Mouse (Mus musculus) intestine, embryonic 15.5 days (tissue): Measurements from ENCODE around the gene Tmem144. TPM values are rescaled to one million over a fixed set of nuclear protein-coding genes. Genes with fewer than 3 reads are reported as not detected.
A peak's percentile ranks its signal among the peaks of the same experiment; 100 is the strongest.

Experiments
- ATAC-seq: fragments of 200-750 bp; cut with Nextera tagmentation; 2 replicates; pipeline ENCODE4 v1.8.0; 2017; ENCODE audit warnings: moderate TSS enrichment, moderate library complexity
- H3K27ac ChIP-seq: fragments of 300-500 bp; sonication (generic); 2 replicates; pipeline ENCODE4 v1.5.1; 2015; ENCODE audit warnings: mild to moderate bottlenecking, inconsistent platforms
- H3K27me3 ChIP-seq: fragments of 300-500 bp; sonication (generic); replicated peaks from 2 replicates; pipeline ENCODE4 v1.6.1; 2015; ENCODE audit warnings: inconsistent platforms
- H3K36me3 ChIP-seq: fragments of 300-500 bp; sonication (generic); 2 replicates; pipeline ENCODE4 v1.6.1; 2015; ENCODE audit warnings: inconsistent platforms
- H3K4me1 ChIP-seq: fragments of 300-500 bp; sonication (generic); replicated peaks from 2 replicates; pipeline ENCODE4 v1.6.1; 2015; ENCODE audit warnings: inconsistent platforms
- H3K4me2 ChIP-seq: fragments of 300-500 bp; sonication (generic); replicated peaks from 2 replicates; pipeline ENCODE4 v1.6.1; 2015; ENCODE audit warnings: mild to moderate bottlenecking, inconsistent platforms
- H3K4me3 ChIP-seq: fragments of 300-500 bp; sonication (generic); replicated peaks from 2 replicates; pipeline ENCODE4 v1.5.1; 2015; ENCODE audit warnings: inconsistent platforms
- H3K9ac ChIP-seq: fragments of 300-500 bp; sonication (generic); 2 replicates; pipeline ENCODE4 v1.6.1; 2015; ENCODE audit warnings: inconsistent platforms
- H3K9me3 ChIP-seq: fragments of 300-500 bp; sonication (generic); 2 replicates; pipeline ENCODE4 v1.6.1; 2016; ENCODE audit warnings: inconsistent platforms
- WGBS: fragments of 180-500 bp; shearing (Covaris S2); methylation state at CpG from one replicate; pipeline ENCODE4 v1.1.7; 2015; 5-methylcytosine and 5-hydroxymethylcytosine counted together
- polyA plus RNA-seq: library from polyadenylated mRNA; unstranded; fragments of >200 nt; fragmentation: Nextera tagmentation; extraction: Ambion mirVana; gene quantifications from 2 replicates; pipeline ENCODE4 v1.2.1, GENCODE M21; 2015

Gene Tmem144
- polyA plus RNA-seq, 1 experiment from 2014 or later: 10.6 TPM

DNA sequence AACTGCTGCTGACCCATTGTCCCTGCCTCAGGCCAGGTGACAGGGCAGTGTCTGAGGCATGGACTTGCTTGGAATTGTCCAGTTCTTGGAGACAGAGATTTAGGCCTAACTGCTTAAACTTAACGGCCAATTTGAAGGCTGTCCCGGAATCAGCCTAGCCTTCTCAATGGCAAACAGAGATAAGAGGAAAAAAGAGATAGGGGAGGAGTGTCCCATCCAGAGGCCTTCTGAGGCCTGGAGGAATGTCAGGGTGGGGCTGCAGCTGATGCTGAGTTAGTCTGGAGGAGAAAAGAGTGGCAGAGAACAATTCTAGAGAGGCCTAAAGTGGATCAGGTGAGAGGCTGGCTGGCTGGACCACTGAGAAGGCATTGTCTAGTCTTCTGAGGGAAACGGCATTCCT, 465 bp downstream of the Tmem144 start:
- Histone ChIP-seq H3K27me3 (no peaks in the 10 kb centered on the region), H3K36me3 (no peaks in the 10 kb centered on the region), H3K4me3 (no peak overlapping the region), H3K4me1 (peaks cover 6% of the 10 kb centered on the region; the same call in 1 of the 2 replicates), H3K9ac (no peak overlapping the region), H3K27ac (peak overlapping the region; percentile 27), H3K9me3 (no peaks in the 10 kb centered on the region), H3K4me2 (no peak overlapping the region)
- WGBS: 45% methylated on average over 3 of the region's 3 CpGs
- peak; percentile 52 for ATAC-seq

DNA sequence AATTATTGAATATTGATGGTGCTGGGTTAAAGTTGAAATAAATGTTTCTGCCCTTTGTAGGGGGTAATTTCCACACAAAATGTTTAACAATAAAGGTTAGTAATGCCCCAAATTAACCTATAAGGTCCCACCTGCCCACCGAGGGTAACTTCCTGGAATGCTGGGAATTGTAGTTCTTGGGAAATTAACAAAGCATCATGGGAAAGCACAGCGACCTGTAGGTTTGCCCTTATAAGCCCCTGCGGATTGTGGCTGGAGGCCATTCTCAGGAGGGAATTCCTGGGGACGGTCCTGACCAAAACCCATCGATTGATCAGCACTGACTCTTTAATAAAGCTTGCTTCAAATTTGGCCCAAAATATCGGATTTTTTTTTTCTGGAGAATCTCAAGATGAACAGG, 1.9 kb downstream of the Tmem144 start:
- Histone ChIP-seq H3K27me3 (no peaks in the 10 kb centered on the region), H3K36me3 (no peaks in the 10 kb centered on the region), H3K9ac (no peak overlapping the region), H3K9me3 (no peaks in the 10 kb centered on the region), H3K27ac (no peak overlapping the region), H3K4me1 (peaks cover 6% of the 10 kb centered on the region; the same call in 1 of the 2 replicates), H3K4me2 (no peak overlapping the region), H3K4me3 (no peak overlapping the region)
- 46% methylated on average over 6 of the region's 6 CpGs for WGBS
- ATAC-seq: no peak

GRCm38 (mm10) chr3:79849621-79850020, 3.0 kb downstream of the Tmem144 start:
- H3K4me1 ChIP-seq: peaks cover 6% of the 10 kb centered on the region; the same call in 1 of the 2 replicates
- no peak overlapping the region for H3K4me2 ChIP-seq
- no peak overlapping the region for H3K9ac ChIP-seq
- H3K9me3 ChIP-seq: no peaks in the 10 kb centered on the region
- H3K27me3 ChIP-seq: no peaks in the 10 kb centered on the region
- no peaks in the 10 kb centered on the region for H3K36me3 ChIP-seq
- peak overlapping the region; percentile 69 for H3K27ac ChIP-seq
- 66% methylated on average over 2 of the region's 2 CpGs for WGBS
- ATAC-seq: peak; percentile 88
- H3K4me3 ChIP-seq: no peak overlapping the region

GRCm38 (mm10) chr3:79848841-79849240, 3.7 kb downstream of the Tmem144 start:
- Histone ChIP-seq H3K36me3 (no peaks in the 10 kb centered on the region), H3K27me3 (no peaks in the 10 kb centered on the region), H3K4me2 (no peak overlapping the region), H3K27ac (no peak overlapping the region), H3K4me3 (no peak overlapping the region), H3K9me3 (no peaks in the 10 kb centered on the region), H3K9ac (no peak overlapping the region), H3K4me1 (peaks cover 6% of the 10 kb centered on the region; the same call in 1 of the 2 replicates)
- ATAC-seq: 0 out of 2 replicates have a peak, but pooled peaks have one; percentile 8
- WGBS: 43% methylated on average over 4 of the region's 4 CpGs

- ATAC-seq: no peak
- H3K4me3 ChIP-seq: no peak overlapping the region
- H3K9ac ChIP-seq: no peak overlapping the region
- H3K4me2 ChIP-seq: no peak overlapping the region
- no peaks in the 10 kb centered on the region for H3K9me3 ChIP-seq
- no peaks in the 10 kb centered on the region for H3K4me1 ChIP-seq
- no peak overlapping the region for H3K27ac ChIP-seq
- no peaks in the 10 kb centered on the region for H3K27me3 ChIP-seq
- H3K36me3 ChIP-seq: no peaks in the 10 kb centered on the region
- 78% methylated on average over 5 of the region's 5 CpGs for WGBS
Measured at GRCm38 (mm10) chr3:79846633-79847032, 5.9 kb downstream of the Tmem144 start.

DNA sequence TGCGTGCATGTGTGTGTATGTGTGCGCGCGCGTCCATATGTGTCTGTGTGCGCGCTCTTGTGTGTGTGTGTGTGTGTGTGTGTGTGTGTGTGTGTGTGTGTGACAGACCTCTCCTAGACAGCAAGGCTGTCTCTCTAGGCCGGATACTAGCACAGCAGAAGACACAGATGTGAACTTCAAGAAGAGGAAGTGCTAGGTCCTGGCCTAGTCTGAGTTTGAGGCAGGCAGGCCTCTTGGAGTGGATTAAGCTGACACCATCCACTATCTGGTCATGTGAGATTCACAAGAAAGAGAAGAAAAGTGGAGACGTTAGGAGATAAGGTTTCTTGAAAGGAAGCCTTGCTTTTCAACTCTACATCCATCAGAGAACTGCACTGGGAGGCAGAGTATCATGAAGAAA, 8.6 kb downstream of the Tmem144 start:
- H3K9me3 ChIP-seq: no peaks in the 10 kb centered on the region
- H3K9ac ChIP-seq: no peak overlapping the region
- no peak overlapping the region for H3K27ac ChIP-seq
- H3K36me3 ChIP-seq: no peaks in the 10 kb centered on the region
- no peak overlapping the region for H3K4me3 ChIP-seq
- no peak overlapping the region for H3K4me2 ChIP-seq
- no peak for ATAC-seq
- no peaks in the 10 kb centered on the region for H3K4me1 ChIP-seq
- H3K27me3 ChIP-seq: no peaks in the 10 kb centered on the region
- 80% methylated on average over 9 of the region's 9 CpGs for WGBS

GRCm38 (mm10) chr3:79842616-79843016, 10.0 kb downstream of the Tmem144 start:
- peak overlapping the region; percentile 50 for H3K4me3 ChIP-seq
- ATAC-seq: peak; percentile 93
- no peaks in the 10 kb centered on the region for H3K4me1 ChIP-seq
- H3K27ac ChIP-seq: peak overlapping the region; percentile 86
- H3K4me2 ChIP-seq: peak overlapping the region; percentile 81
- H3K27me3 ChIP-seq: no peaks in the 10 kb centered on the region
- H3K9ac ChIP-seq: peak overlapping the region; percentile 62
- no peaks in the 10 kb centered on the region for H3K9me3 ChIP-seq
- under 1% methylated on average over 19 of the region's 19 CpGs for WGBS
- no peaks in the 10 kb centered on the region for H3K36me3 ChIP-seq

DNA sequence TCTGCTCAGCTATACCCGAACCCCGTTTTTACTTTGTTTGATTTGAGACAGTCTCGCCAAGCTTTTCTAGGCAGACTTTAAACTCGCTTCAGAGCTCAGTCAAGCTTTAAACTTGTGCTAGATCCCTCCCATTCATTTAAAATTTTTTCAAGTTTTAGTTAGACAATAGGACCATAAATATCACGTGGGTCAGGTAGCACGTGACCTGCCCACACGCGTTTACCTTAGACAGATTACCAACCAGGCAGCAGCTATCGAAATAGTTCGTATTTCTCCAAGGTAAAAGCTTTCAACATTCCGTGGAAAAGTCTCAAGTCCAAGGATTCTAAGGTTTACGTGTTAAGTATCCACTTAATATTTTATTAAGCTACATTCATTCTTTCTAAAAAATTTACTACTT, 10.4 kb downstream of the Tmem144 start:
- peak overlapping the region; percentile 81 for H3K4me2 ChIP-seq
- H3K9ac ChIP-seq: peak overlapping the region; percentile 62; the same call in 1 of the 2 replicates
- peak overlapping the region; percentile 86 for H3K27ac ChIP-seq
- peak overlapping the region; percentile 50 for H3K4me3 ChIP-seq
- WGBS: 4% methylated on average over 12 of the region's 12 CpGs
- H3K27me3 ChIP-seq: no peaks in the 10 kb centered on the region
- H3K4me1 ChIP-seq: no peaks in the 10 kb centered on the region
- no peaks in the 10 kb centered on the region for H3K9me3 ChIP-seq
- no peaks in the 10 kb centered on the region for H3K36me3 ChIP-seq
- ATAC-seq: peak; percentile 85

GRCm38 (mm10) chr3:79841475-79841874, 11.1 kb downstream of the Tmem144 start:
- Histone ChIP-seq H3K9me3 (no peaks in the 10 kb centered on the region), H3K27ac (no peak overlapping the region), H3K4me2 (peak overlapping the region; percentile 81), H3K4me1 (no peaks in the 10 kb centered on the region), H3K36me3 (no peaks in the 10 kb centered on the region), H3K27me3 (no peaks in the 10 kb centered on the region), H3K9ac (no peak overlapping the region), H3K4me3 (peak overlapping the region; percentile 50)
- 53% methylated on average over 6 of the region's 6 CpGs for WGBS
- ATAC-seq: peak; percentile 25

DNA sequence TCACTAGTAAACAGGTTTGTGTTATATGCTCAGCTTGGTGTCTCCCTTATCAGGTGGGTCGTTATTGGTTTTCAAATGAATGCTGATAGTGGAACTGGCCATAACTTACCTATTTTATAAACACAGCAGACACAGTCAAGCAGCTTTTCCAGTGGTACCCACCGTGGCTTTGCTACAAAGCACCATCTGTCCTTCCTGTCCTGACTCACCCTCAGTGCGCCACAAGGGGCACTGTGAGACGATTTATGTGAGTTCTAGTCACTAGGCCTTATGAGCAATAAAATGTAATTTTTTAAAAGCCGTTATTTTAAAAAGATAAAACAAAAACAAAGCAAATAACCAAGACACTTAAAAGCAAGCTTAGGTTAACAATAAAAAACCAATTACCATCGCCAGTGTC, 13.8 kb downstream of the Tmem144 start:
- Histone ChIP-seq H3K9ac (no peak overlapping the region), H3K27ac (no peak overlapping the region), H3K4me2 (no peak overlapping the region), H3K9me3 (no peaks in the 10 kb centered on the region), H3K4me1 (no peaks in the 10 kb centered on the region), H3K4me3 (no peak overlapping the region), H3K27me3 (no peaks in the 10 kb centered on the region), H3K36me3 (no peaks in the 10 kb centered on the region)
- ATAC-seq: no peak
- WGBS: 51% methylated on average over 6 of the region's 6 CpGs

- no peaks in the 10 kb centered on the region for H3K4me1 ChIP-seq
- ATAC-seq: no peak
- no peaks in the 10 kb centered on the region for H3K36me3 ChIP-seq
- H3K27me3 ChIP-seq: no peaks in the 10 kb centered on the region
- no peak overlapping the region for H3K4me2 ChIP-seq
- H3K9me3 ChIP-seq: no peaks in the 10 kb centered on the region
- no peak overlapping the region for H3K27ac ChIP-seq
- no peak overlapping the region for H3K9ac ChIP-seq
- no peak overlapping the region for H3K4me3 ChIP-seq
Measured at GRCm38 (mm10) chr3:79829289-79829688, 23.3 kb downstream of the Tmem144 start.

DNA sequence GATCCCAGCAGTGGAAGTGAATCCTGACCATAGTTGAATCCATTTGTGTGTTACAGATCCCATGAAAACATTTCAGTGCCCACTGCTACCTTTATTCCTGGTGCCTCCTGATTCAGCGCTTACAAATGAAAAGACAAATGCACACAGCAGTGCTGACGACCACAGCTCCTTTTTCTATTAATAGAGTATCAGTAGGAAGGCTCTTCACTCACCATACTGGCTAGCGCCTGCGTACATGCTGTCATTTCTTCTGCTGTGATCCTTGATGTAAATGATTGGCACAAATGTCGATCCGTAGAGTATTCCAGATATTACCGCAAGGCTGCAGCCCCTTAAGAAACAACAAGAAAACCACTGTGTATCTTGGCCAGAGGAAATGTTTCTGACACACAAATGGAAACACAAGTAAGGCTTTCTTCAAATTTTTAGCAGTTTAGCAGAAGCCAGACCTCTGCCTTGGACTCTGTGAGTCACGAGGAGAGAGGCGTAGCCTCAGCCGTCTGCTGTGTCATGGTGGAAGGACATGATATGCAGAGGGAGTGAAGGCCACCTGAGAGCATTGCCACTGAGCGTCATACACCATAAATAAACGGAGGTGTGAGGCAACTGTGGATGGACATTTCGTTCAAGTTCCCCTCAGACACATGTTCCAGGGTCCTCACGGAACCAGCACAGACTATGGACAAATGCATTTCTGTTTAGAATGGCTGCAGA, 27.3 kb downstream of the Tmem144 start:
- H3K36me3 ChIP-seq: no peaks in the 10 kb centered on the region
- no peak overlapping the region for H3K27ac ChIP-seq
- no peak overlapping the region for H3K4me3 ChIP-seq
- WGBS: 88% methylated on average over 14 of the region's 14 CpGs
- no peaks in the 10 kb centered on the region for H3K27me3 ChIP-seq
- H3K4me2 ChIP-seq: no peak overlapping the region
- no peak for ATAC-seq
- no peaks in the 10 kb centered on the region for H3K9me3 ChIP-seq
- H3K9ac ChIP-seq: no peak overlapping the region
- no peaks in the 10 kb centered on the region for H3K4me1 ChIP-seq

- WGBS: 93% methylated on average over 7 of the region's 7 CpGs
- ATAC-seq: no peak
- no peak overlapping the region for H3K27ac ChIP-seq
- no peaks in the 10 kb centered on the region for H3K36me3 ChIP-seq
- no peak overlapping the region for H3K9ac ChIP-seq
- H3K9me3 ChIP-seq: no peaks in the 10 kb centered on the region
- no peak overlapping the region for H3K4me3 ChIP-seq
- no peaks in the 10 kb centered on the region for H3K4me1 ChIP-seq
- H3K27me3 ChIP-seq: no peaks in the 10 kb centered on the region
- no peak overlapping the region for H3K4me2 ChIP-seq
Measured at GRCm38 (mm10) chr3:79823176-79823575, 29.4 kb downstream of the Tmem144 start.
